Mouse (Mus musculus) stomach, embryonic 16.5 days (tissue): ENCODE data around the gene Npepps. TPM values are rescaled to one million over a fixed set of nuclear protein-coding genes. Genes with fewer than 3 reads are reported as not detected.

Experiments
- ATAC-seq: fragments of 200-750 bp; cut with Nextera tagmentation; 2 replicates; pipeline ENCODE4 v1.8.0; 2017; ENCODE audit warnings: moderate number of reproducible peaks, moderate TSS enrichment; ENCODE audit not compliant: insufficient read depth, low FRiP score
- H3K27ac ChIP-seq: fragments of 300-500 bp; sonication (generic); 2 replicates; pipeline ENCODE4 v1.5.1; 2014; ENCODE audit warnings: low read length
- H3K27me3 ChIP-seq: fragments of 300-500 bp; sonication (generic); 2 replicates; pipeline ENCODE4 v1.6.1; 2014; ENCODE audit warnings: low read length, control low read depth, mixed read lengths; ENCODE audit not compliant: control insufficient read depth, insufficient read depth
- H3K36me3 ChIP-seq: fragments of 300-500 bp; sonication (generic); 2 replicates; pipeline ENCODE4 v1.6.1; 2014; ENCODE audit warnings: low read length; ENCODE audit not compliant: control insufficient read depth, insufficient read depth
- H3K4me1 ChIP-seq: fragments of 300-500 bp; sonication (generic); 2 replicates; pipeline ENCODE4 v1.6.1; 2014; ENCODE audit warnings: low read length, control low read depth, mixed read lengths; ENCODE audit not compliant: control insufficient read depth, insufficient read depth
- H3K4me2 ChIP-seq: fragments of 300-500 bp; sonication (generic); 2 replicates; pipeline ENCODE4 v1.6.1; 2014; ENCODE audit warnings: low read depth, low read length, mixed read lengths
- H3K4me3 ChIP-seq: fragments of 300-500 bp; sonication (generic); replicated peaks from 2 replicates; pipeline ENCODE4 v1.5.1; 2014; ENCODE audit warnings: mild to moderate bottlenecking, low read length
- H3K9ac ChIP-seq: fragments of 300-500 bp; sonication (generic); 2 replicates; pipeline ENCODE4 v1.6.1; 2014; ENCODE audit warnings: low read length
- H3K9me3 ChIP-seq: fragments of 300-500 bp; sonication (generic); replicated peaks from 2 replicates; pipeline ENCODE4 v1.6.1; 2016; ENCODE audit warnings: low read length, control low read depth; ENCODE audit not compliant: control insufficient read depth
- WGBS: fragments of 180-500 bp; shearing (Covaris S2); extraction: QIAGEN DNeasy Blood & Tissue Kit; methylation state at CpG from one replicate; pipeline ENCODE4 v1.1.7; 2014; 5-methylcytosine and 5-hydroxymethylcytosine counted together
- polyA plus RNA-seq: library from polyadenylated mRNA; unstranded; fragments of >200 nt; fragmentation: Nextera tagmentation; extraction: Ambion mirVana; gene quantifications from 2 replicates; pipeline ENCODE4 v1.2.1, GENCODE M21; 2015

Npepps gene
- polyA plus RNA-seq, 1 experiment from 2014 or later: 94.7 TPM

DNA sequence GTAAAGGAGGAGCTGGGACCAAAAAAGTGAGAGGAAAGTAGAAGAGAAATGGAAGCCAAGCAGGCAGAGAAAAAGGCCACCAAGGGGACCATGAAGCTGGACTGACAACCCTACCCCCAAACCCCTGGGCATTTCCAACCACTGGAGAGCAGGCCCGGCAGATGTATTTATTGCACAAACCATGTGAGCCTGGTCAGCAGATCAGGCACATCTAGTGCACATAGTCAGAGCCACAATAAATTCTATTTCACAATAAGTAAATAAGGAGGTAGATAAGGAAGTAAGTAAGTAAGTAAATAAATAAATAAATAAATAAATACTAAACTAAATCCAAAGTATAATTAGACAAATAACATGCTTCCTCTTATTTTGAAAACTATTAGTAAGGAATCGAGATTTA lies 51.0 kb downstream of the Npepps start:
- no peaks in the 10 kb centered on the region for H3K9me3 ChIP-seq
- H3K27me3 ChIP-seq: no peaks in the 10 kb centered on the region
- H3K4me3 ChIP-seq: no peak overlapping the region
- no peak for ATAC-seq
- no peak overlapping the region for H3K4me2 ChIP-seq
- H3K4me1 ChIP-seq: no peaks in the 10 kb centered on the region
- no peak overlapping the region for H3K27ac ChIP-seq
- no peak overlapping the region for H3K9ac ChIP-seq
- H3K36me3 ChIP-seq: peaks cover 9% of the 10 kb centered on the region; the same call in 1 of the 2 replicates
- WGBS: 89% methylated on average over 2 of the region's 2 CpGs

DNA sequence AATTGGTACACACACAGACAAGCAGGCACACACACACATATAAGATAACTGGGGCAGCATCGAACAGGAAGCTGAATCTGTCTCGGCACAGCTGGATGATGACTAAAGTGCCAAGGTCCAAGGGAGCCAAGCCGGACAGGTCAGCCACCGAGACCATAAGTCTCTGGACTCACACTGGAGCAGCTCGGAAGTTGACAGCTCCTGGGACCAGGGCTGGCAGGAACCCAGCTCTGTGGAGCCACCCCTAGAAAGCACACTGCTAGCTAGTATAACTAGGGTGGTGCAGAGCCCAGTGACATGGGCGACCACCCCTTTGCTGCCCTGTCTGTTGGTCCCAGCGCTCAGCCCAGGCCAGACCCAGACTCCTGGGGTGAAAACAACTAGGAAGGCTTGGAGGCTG lies 51.5 kb downstream of the Npepps start:
- Histone ChIP-seq H3K36me3 (peaks cover 9% of the 10 kb centered on the region; the same call in 1 of the 2 replicates), H3K27me3 (no peaks in the 10 kb centered on the region), H3K9me3 (no peaks in the 10 kb centered on the region), H3K4me1 (no peaks in the 10 kb centered on the region), H3K27ac (no peak overlapping the region), H3K4me3 (no peak overlapping the region), H3K4me2 (no peak overlapping the region), H3K9ac (no peak overlapping the region)
- ATAC-seq: no peak
- WGBS: 91% methylated on average over 7 of the region's 7 CpGs

GRCm38 (mm10) chr11:97226131-97226530 lies 54.3 kb downstream of the Npepps start:
- Histone ChIP-seq H3K9ac (no peak overlapping the region), H3K4me1 (no peaks in the 10 kb centered on the region), H3K4me3 (no peak overlapping the region), H3K27me3 (no peaks in the 10 kb centered on the region), H3K4me2 (no peak overlapping the region), H3K36me3 (peaks cover 12% of the 10 kb centered on the region), H3K9me3 (no peaks in the 10 kb centered on the region), H3K27ac (no peak overlapping the region)
- WGBS: 98% methylated on average over 1 of the region's 1 CpGs
- no peak for ATAC-seq

GRCm38 (mm10) chr11:97223485-97223884 lies 57.0 kb downstream of the Npepps start:
- peaks cover 11% of the 10 kb centered on the region for H3K36me3 ChIP-seq
- H3K27ac ChIP-seq: no peak overlapping the region
- no peak overlapping the region for H3K4me2 ChIP-seq
- no peak for ATAC-seq
- H3K27me3 ChIP-seq: no peaks in the 10 kb centered on the region
- H3K9ac ChIP-seq: no peak overlapping the region
- no peak overlapping the region for H3K4me3 ChIP-seq
- no peaks in the 10 kb centered on the region for H3K9me3 ChIP-seq
- WGBS: 63% methylated on average over 3 of the region's 3 CpGs
- H3K4me1 ChIP-seq: no peaks in the 10 kb centered on the region

- Histone ChIP-seq H3K4me3 (no peak overlapping the region), H3K9ac (no peak overlapping the region), H3K27ac (no peak overlapping the region), H3K4me2 (no peak overlapping the region), H3K4me1 (no peaks in the 10 kb centered on the region), H3K9me3 (no peaks in the 10 kb centered on the region), H3K27me3 (no peaks in the 10 kb centered on the region), H3K36me3 (peaks cover 24% of the 10 kb centered on the region)
- WGBS: 95% methylated on average over 2 of the region's 2 CpGs
- no peak for ATAC-seq
Observed at GRCm38 (mm10) chr11:97221611-97222010, 58.8 kb downstream of the Npepps start.

GRCm38 (mm10) chr11:97220211-97220610 lies 60.2 kb downstream of the Npepps start:
- peaks cover 30% of the 10 kb centered on the region for H3K36me3 ChIP-seq
- WGBS: 87% methylated on average over 3 of the region's 3 CpGs
- no peak overlapping the region for H3K9ac ChIP-seq
- no peaks in the 10 kb centered on the region for H3K27me3 ChIP-seq
- H3K4me1 ChIP-seq: no peaks in the 10 kb centered on the region
- no peak overlapping the region for H3K4me3 ChIP-seq
- no peak for ATAC-seq
- H3K27ac ChIP-seq: no peak overlapping the region
- H3K4me2 ChIP-seq: no peak overlapping the region
- H3K9me3 ChIP-seq: no peaks in the 10 kb centered on the region

GRCm38 (mm10) chr11:97214411-97214810 lies 66.0 kb downstream of the Npepps start:
- H3K4me3 ChIP-seq: no peak overlapping the region
- H3K9me3 ChIP-seq: no peaks in the 10 kb centered on the region
- no peak for ATAC-seq
- H3K27me3 ChIP-seq: no peaks in the 10 kb centered on the region
- no peak overlapping the region for H3K4me2 ChIP-seq
- peaks cover 19% of the 10 kb centered on the region for H3K36me3 ChIP-seq
- no peaks in the 10 kb centered on the region for H3K4me1 ChIP-seq
- no peak overlapping the region for H3K27ac ChIP-seq
- no peak overlapping the region for H3K9ac ChIP-seq
- WGBS: 94% methylated on average over 5 of the region's 5 CpGs

GRCm38 (mm10) chr11:97210728-97211400 lies 69.6 kb downstream of the Npepps start:
- Histone ChIP-seq H3K27ac (0 out of 2 replicates have a peak overlapping the region, but pooled peaks have one; percentile 2), H3K27me3 (no peaks in the 10 kb centered on the region), H3K9ac (no peak overlapping the region), H3K4me1 (no peaks in the 10 kb centered on the region), H3K4me3 (no peak overlapping the region), H3K9me3 (no peaks in the 10 kb centered on the region), H3K36me3 (0 out of 2 replicates have a peak, but pooled peaks cover 6% of the 10 kb centered on the region), H3K4me2 (no peak overlapping the region)
- peak; percentile 72; the same call in 1 of the 2 replicates for ATAC-seq
- 61% methylated on average over 9 of the region's 9 CpGs for WGBS

GRCm38 (mm10) chr11:97207011-97207422 lies 73.4 kb downstream of the Npepps start:
- H3K4me2 ChIP-seq: no peak overlapping the region
- ATAC-seq: 0 out of 2 replicates have a peak, but pooled peaks have one; percentile 38
- H3K4me1 ChIP-seq: no peaks in the 10 kb centered on the region
- H3K27me3 ChIP-seq: no peaks in the 10 kb centered on the region
- H3K9me3 ChIP-seq: no peaks in the 10 kb centered on the region
- H3K4me3 ChIP-seq: no peak overlapping the region
- no peak overlapping the region for H3K27ac ChIP-seq
- 0 out of 2 replicates have a peak, but pooled peaks cover 6% of the 10 kb centered on the region for H3K36me3 ChIP-seq
- 68% methylated on average over 8 of the region's 8 CpGs for WGBS
- no peak overlapping the region for H3K9ac ChIP-seq
